Mouse (Mus musculus) cortical plate, adult 2 months (tissue): ENCODE results near the gene Man1a.

Experiments used
- CTCF ChIP-seq: fragments of 200-500 bp; IDR thresholded peaks from 2 replicates; pipeline ENCODE4 v1.5.1; 2011; ENCODE audit warnings: mild to moderate bottlenecking, control low read depth, low read length; ENCODE audit not compliant: insufficient read depth; ENCODE audit errors: extremely low read depth
- POLR2A ChIP-seq: fragments of 200-500 bp; IDR thresholded peaks from 2 replicates; pipeline ENCODE4 v1.6.1; 2011; ENCODE audit warnings: mild to moderate bottlenecking, low read length, control low read depth; ENCODE audit not compliant: insufficient read depth; ENCODE audit errors: extremely low read depth

DNA sequence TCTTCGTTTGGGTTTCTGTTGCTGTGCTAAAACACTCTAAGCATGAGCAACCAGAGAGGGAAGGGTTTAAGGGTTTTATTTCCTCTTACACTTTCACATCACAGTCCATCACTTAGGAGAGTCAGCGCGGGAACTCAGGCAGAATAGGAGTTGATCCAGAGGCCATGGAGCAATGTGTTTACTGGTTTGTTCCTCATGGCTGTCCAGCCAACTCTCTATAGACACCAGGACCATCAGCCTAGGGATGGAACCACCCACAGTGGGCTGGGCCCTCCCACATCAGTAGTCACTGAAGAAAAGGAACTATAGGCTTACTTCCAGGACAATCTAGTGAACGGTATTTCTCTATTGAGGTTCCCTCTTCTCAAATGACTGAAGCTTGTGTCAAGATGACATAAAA lies 45.4 kb upstream of the Man1a start:
- no peak for TF ChIP-seq CTCF
- no peak for TF ChIP-seq POLR2A
